Mouse (Mus musculus): ENCODE measurements at regions not wholly inside any gene's neighbourhood (a gene's known extent, or its start where the extent isn't known, plus 50 kb on each side); places are given as distances from the start of the nearest gene placed in this dataset.

DNA sequence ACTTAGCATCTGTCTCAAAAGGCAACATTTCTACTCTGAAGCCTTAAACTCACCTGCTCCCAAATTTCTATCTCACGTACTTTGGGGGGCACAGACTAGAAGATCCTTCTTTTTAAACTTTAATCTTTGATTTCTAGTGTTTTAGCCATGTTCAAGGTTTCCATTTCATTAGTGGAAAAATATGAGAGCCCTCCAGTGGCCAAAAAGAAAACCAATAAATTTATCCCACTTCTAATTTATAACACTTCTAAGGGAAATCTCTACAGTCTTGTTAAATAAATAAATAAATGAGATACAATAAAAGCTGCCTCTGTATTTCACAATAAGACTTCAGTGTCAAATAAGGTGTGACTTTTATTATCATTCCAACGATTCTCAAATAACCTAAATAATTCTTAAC is 428.2 kb downstream of the Nuf2 start:
- TF ChIP-seq POLR2A (IDR thresholded peaks at IDR 0.05; ENCODE audit: extremely low read depth, insufficient read depth, low read length) (no peak), CTCF (IDR thresholded peaks at IDR 0.05; ENCODE audit: extremely low read depth, insufficient read depth, low read length) (no peak)
